Mouse (Mus musculus): ENCODE data around the gene Litaf. TPM values are rescaled to one million over a fixed set of nuclear protein-coding genes. Genes with fewer than 3 reads are reported as not detected.

Gene Litaf
- total RNA-seq, 2 experiments from 2014 or later: 12.2 to 15.0 TPM

DNA sequence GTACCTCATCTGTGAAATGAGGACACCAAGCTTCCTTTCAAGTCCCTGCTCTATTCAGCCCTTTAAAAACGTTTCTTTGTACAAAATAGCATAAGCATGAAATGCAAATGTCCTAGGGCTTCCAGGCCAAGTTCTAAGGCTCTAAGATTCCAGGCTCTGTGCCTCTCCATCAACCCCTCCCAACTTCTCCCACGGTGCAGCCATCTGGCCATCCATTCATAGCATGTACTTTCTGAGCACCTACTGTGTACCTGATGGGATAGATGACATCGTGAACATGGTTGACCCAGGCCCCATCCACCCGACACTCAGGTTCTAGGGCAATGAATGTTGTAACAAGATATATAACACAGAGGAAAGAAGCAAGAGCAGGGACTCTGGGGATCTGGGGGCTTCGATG lies 142.4 kb downstream of the Litaf start:
- no peak for DNase-seq (ENCODE audit: low spot score in 2 of 2)

DNA sequence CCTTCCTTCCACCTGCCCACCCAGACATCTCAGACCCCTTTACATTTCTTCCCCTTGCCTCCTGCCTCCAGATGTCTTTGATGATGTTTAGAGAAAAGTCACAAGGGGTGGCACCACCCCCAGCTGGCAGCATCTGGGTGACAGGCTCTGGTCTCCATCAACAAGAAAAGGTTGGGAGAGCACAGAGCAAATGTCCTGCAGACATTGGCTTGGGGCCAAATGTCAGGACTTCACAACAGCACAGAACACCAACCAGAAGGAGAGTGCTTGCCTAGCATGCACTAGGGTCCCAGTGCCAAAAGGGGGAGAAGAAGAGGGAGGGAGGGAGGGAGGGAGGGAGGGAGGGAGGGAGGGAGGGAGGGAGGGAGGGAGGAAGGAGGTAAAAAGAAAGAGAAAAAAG lies 146.1 kb downstream of the Litaf start:
- no peak for DNase-seq (ENCODE audit: low spot score in 2 of 2)

DNA sequence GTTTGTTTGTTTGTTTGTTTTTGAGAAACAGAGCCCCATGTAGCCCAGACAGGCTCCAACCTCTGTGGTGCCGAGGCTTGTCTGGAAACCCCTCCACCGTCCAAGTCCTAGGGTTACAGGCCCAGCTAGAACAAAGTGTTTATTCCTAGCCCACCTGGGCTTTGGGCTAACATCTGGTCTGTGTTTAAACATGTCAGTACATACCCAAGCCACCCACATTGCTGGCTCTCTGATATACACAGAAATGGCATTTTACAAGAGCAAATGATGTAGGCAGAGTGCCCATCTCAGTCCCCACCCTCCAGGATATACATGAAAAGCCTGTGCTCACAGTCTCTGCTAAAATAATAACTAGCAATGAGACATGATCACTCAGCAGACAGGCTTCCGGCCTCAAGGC lies 149.7 kb downstream of the Litaf start:
- DNase-seq (ENCODE audit: low spot score in 2 of 2): no peak

DNA sequence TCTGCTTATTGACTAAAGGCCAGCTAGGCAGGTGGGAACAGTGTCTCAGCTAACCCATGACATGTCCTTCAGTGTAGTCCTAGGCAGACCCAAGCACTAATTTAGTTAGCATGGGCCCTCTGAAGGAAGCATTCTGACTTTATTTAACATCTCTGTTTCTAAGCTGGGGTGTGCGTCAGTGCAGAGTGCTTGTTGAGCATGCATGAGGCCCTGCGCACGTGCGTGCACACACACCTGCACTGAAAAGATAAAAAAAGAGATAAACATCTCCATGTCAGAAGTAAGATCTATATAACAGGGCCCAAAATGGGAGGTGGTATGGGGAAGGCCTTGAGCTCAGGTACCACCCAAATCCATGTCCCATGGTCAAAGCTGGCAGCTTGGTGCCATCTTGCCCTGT lies 150.9 kb downstream of the Litaf start:
- DNase-seq (ENCODE audit: low spot score in 2 of 2): no peak

DNA sequence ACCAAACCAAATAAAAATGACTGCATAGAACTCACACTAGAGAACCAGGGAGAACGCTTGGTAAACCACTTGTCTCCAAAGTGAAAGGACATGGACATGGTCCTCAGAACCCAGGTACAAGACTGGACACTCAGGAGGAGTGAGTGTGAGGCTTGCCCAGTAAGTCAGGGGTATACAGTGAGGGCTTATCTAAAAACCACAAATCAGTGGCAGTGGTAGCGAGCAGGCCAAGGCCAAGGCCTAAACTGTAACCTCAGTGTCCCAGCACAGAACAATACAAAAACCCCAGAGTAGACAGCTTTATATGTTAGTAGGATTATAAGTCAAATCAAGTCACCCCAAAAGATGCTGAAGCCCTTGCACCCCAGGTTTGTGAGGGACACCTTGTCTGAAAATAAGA lies 154.9 kb downstream of the Litaf start:
- DNase-seq (ENCODE audit: low spot score in 2 of 2): no peak

DNA sequence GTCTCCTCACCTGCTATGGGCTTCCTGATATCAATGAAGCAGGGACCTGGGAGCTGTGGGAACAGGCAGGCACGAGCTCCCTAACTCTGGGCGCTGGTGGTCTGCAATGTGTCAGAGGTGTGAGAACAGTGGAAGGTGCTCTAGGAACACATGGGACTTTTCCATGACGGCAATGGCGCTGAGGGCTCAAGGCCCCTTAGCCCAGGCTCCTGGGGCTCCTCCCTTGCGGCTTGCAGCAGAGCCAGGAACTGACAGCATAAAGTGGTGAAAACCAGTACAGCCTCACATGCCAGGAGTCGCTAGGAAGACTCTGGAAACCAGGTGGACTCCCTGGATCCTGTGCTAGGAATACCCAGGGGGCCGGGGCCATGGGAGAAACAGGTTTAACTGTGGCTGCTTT lies 155.4 kb downstream of the Litaf start:
- DNase-seq (ENCODE audit: low spot score in 2 of 2): no peak

Small RNA genes lying within 50 kb of the gene (microRNA-seq; reads per million reads assigned to microRNA genes)
- 0 reads per million in 2 experiments for gene Gm26268

Other genes starting within 250 kb of the Litaf start
- gene Rmi2, start 231.1 kb downstream of the Litaf start, total RNA-seq (2021): under 1 TPM; 0.24 to 0.46 TPM
- 100 to 1,000 TPM; 219 to 230 TPM for gene Snn, start 5.2 kb downstream of the Litaf start, total RNA-seq (2021)
- 10 to 100 TPM; 31.3 to 37.4 TPM for gene Txndc11, start 68.5 kb upstream of the Litaf start, total RNA-seq (2021)
- 10 to 100 TPM; 75.6 to 78.0 TPM for gene Zc3h7a, start 110.2 kb upstream of the Litaf start, total RNA-seq (2021)
- 10 to 100 TPM; 52.4 to 53.5 TPM for gene Rsl1d1, start 137.2 kb upstream of the Litaf start, total RNA-seq (2021)
- 10 to 100 TPM; 92.4 to 95.1 TPM for gene Gspt1, start 188.2 kb upstream of the Litaf start, total RNA-seq (2021)
- not detected for gene Tnfrsf17, start 247.7 kb upstream of the Litaf start, total RNA-seq (2021)